Mouse (Mus musculus) ovary, postnatal 36 days (tissue): ENCODE data around the gene Gm11042.
A peak's percentile ranks its signal among the peaks of the same experiment; 100 is the strongest.

ENCODE experiments used
- DNase-seq: peaks from one replicate; pipeline ENCODE4 v3.0.0; 2022; ENCODE audit warnings: low spot score, mixed read lengths

The Gm11042 gene

GRCm38 (mm10) chr12:74284020-74284684 lies 32.0 kb downstream of the Gm11042 start:
- peak; percentile 84 for DNase-seq

GRCm38 (mm10) chr12:74282846-74283245 lies 33.3 kb downstream of the Gm11042 start:
- no peak for DNase-seq

- no peak for DNase-seq
These were observed 34.8 kb downstream of the Gm11042 start for GRCm38 (mm10) chr12:74281403-74281802.

GRCm38 (mm10) chr12:74277265-74277664 lies 38.9 kb downstream of the Gm11042 start:
- DNase-seq, result no peak

GRCm38 (mm10) chr12:74272545-74272944 lies 43.6 kb downstream of the Gm11042 start:
- no peak for DNase-seq

- DNase-seq, result no peak
These were observed 47.4 kb downstream of the Gm11042 start for GRCm38 (mm10) chr12:74268644-74269285.

- no peak for DNase-seq
These were observed 49.1 kb downstream of the Gm11042 start for GRCm38 (mm10) chr12:74267049-74267448.
